Mouse (Mus musculus) cerebellum, adult 2 months (tissue): Measurements from ENCODE around the gene Mapkapk3. TPM values are rescaled to one million over a fixed set of nuclear protein-coding genes. Genes with fewer than 3 reads are reported as not detected.

Source experiments
- DNase-seq, 2 experiments: peaks; one replicate each; pipeline ENCODE4 v3.0.0; 2021
- H3K27ac ChIP-seq: fragments of 200-500 bp; 2 replicates; pipeline ENCODE4 v1.5.1; 2012; ENCODE audit warnings: low read length, control low read depth, inconsistent platforms; ENCODE audit not compliant: insufficient read depth
- H3K27me3 ChIP-seq: fragments of 200-500 bp; 2 replicates; pipeline ENCODE4 v1.6.1; 2012; ENCODE audit warnings: inconsistent platforms, mild to moderate bottlenecking, low read length, moderate library complexity; ENCODE audit not compliant: control insufficient read depth, insufficient read depth
- H3K4me1 ChIP-seq: fragments of 200-500 bp; 2 replicates; pipeline ENCODE4 v1.6.1; 2011; ENCODE audit warnings: low read length; ENCODE audit not compliant: control insufficient read depth, insufficient read depth
- H3K4me3 ChIP-seq: fragments of 200-500 bp; replicated peaks from 2 replicates; pipeline ENCODE3; 2011; ENCODE audit warnings: mild to moderate bottlenecking, low read depth, low read length, control low read depth; ENCODE audit not compliant: insufficient read depth
- CTCF ChIP-seq: fragments of 200-500 bp; IDR thresholded peaks from 2 replicates; pipeline ENCODE4 v1.5.1; 2011; ENCODE audit warnings: low read depth, mild to moderate bottlenecking, control low read depth, low read length, moderate library complexity, borderline replicate concordance; ENCODE audit not compliant: insufficient read depth
- POLR2A ChIP-seq: fragments of 200-500 bp; IDR thresholded peaks from 2 replicates; pipeline ENCODE4 v1.6.1; 2011; ENCODE audit warnings: low read length, control low read depth, borderline replicate concordance; ENCODE audit not compliant: insufficient read depth
- WGBS: fragments of 180-500 bp; shearing (Covaris S2); methylation state at CpG from one replicate; pipeline ENCODE4 v1.1.7; 2018; 5-methylcytosine and 5-hydroxymethylcytosine counted together
- polyA plus RNA-seq: library from polyadenylated mRNA; depleted of rRNA; stranded (reverse); fragments of >200 nt; gene quantifications from 2 replicates; pipeline ENCODE4 v1.2.3, GENCODE M21; 2012

Gene Mapkapk3
- polyA plus RNA-seq, 1 experiment, result 11.7 TPM

DNA sequence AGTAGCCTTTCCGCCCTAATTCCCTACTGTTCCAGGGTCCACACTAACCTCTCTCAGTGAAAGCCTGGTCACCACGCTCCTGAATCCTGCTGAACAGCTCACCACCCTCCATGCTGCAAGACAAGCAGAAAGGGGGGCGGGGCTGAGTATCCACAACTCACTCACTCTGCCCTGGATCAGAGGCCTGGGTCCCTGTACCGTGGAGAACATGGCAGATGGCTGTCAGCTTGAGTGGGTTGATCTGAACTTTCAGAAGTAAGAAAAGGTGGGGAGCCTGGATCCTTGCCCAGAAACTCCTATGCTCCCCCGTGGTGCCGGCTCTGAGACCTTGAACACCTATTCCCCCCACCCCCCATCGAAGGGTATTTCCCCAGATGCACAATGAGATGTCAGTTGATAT, 27.3 kb downstream of the Mapkapk3 start:
- 64% methylated on average over 7 of the region's 7 CpGs for WGBS
- H3K27ac ChIP-seq, result no peak overlapping the region

DNA sequence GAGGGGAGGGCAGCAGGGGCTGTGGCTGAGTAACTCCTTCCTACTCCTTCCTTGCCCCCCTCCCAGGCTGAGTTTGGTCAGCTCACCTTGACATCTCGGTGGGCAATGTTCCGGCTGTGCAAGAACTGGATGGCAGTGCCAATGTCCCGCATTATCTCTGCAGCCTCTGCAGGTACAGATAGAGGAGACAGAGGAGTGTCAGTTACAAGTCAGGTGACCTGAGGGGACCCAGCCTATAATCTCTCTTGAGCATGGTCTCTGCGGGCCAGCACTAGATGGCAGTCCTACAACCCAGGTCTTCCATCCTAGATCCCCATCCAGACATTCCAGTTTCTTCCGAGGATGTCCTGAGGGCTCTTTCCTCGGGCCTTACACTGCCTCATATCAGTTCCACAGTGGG, 27.9 kb downstream of the Mapkapk3 start:
- Histone ChIP-seq H3K4me1 (peaks cover 35% of the 10 kb centered on the region), H3K27ac (no peak overlapping the region), H3K27me3 (no peaks in the 10 kb centered on the region), H3K4me3 (no peak overlapping the region)
- TF ChIP-seq POLR2A, result no peak
- TF ChIP-seq CTCF, result no peak
- WGBS, result 77% methylated on average over 6 of the region's 6 CpGs
- DNase-seq, result no peak

More for the DNA sequence above, 27.3 kb downstream of the Mapkapk3 start:
- no peaks in the 10 kb centered on the region for H3K27me3 ChIP-seq
- H3K4me1 ChIP-seq, result peaks cover 35% of the 10 kb centered on the region
- H3K4me3 ChIP-seq, result no peak overlapping the region
- DNase-seq, result no peak
- TF ChIP-seq CTCF (no peak), POLR2A (no peak)

DNA sequence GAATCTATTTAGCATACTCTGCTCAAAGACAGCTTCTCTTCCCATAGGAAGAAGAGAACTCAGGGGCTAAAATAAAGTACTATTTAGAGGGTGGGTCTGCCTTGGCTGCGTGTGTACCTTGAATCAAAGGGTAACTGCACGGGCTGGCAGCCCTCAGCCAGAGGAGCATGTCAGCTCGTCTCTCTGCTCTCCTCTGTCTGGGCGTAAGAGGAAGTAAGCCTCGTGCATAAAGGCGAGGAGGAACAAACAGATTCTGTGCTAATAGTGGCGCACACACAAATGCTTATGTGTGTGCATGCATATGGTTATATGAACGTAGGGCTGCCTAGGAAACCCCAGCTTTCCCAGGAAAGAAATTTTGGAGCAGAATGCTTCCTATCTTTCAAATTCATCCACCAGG, 28.8 kb downstream of the Mapkapk3 start:
- TF ChIP-seq POLR2A, result no peak
- WGBS, result 45% methylated on average over 8 of the region's 8 CpGs
- no peaks in the 10 kb centered on the region for H3K27me3 ChIP-seq
- no peak for DNase-seq
- peak overlapping the region; percentile 17; the same call in 1 of the 2 replicates for H3K27ac ChIP-seq
- peaks cover 43% of the 10 kb centered on the region for H3K4me1 ChIP-seq
- H3K4me3 ChIP-seq, result no peak overlapping the region

DNA sequence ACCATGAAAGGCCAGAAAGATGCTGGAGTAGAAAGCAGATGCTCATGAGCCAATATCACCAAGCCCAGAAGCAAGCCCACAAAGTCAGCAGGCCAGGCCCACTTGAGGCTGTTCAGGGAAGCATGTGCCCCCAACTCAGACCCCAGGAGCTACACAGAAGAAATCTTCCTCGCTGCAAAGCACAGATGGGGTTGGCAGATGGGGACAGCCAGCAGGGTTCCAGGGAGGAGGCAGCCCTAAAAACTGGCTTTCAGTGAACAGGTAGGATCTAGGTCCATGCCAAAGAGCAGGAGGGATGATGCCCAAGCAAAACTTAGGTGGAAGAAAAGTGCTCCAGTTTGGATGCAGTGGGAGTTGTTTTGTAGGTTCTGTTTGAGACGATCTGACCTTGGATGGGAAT, 29.2 kb downstream of the Mapkapk3 start:
- peak; percentile 81 to 84 for DNase-seq
- peak overlapping the region; percentile 17 for H3K27ac ChIP-seq

DNA sequence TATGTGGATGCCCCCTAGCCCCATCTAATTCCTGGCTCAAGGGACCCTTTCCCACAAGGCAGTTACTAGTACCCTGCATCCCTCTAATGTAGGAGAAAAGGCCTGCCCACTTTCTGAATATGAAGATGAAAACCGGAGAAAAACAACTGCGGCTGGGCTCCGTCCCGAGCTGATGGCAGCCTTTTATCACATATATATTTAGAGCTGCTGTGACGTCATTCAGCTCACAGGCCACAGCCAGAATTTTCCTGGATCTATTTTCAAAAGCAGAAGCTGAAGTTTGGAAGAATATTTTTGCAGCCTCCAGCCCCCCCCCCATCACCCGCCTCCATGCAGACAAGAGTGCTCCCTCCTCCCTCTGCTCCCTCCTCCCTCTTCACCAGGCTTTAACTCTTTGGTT, 30.1 kb downstream of the Mapkapk3 start:
- H3K4me1 ChIP-seq, result peaks cover 55% of the 10 kb centered on the region
- WGBS, result 15% methylated on average over 6 of the region's 6 CpGs
- TF ChIP-seq POLR2A (no peak), CTCF (no peak)
- DNase-seq, result peak; percentile 66 to 77
- no peaks in the 10 kb centered on the region for H3K27me3 ChIP-seq
- no peak overlapping the region for H3K4me3 ChIP-seq
- H3K27ac ChIP-seq, result peak overlapping the region; percentile 54

More for the DNA sequence above, 29.2 kb downstream of the Mapkapk3 start:
- H3K27me3 ChIP-seq, result no peaks in the 10 kb centered on the region
- 10% methylated on average over 2 of the region's 2 CpGs for WGBS
- H3K4me3 ChIP-seq, result no peak overlapping the region
- TF ChIP-seq CTCF (no peak), POLR2A (no peak)
- H3K4me1 ChIP-seq, result peaks cover 47% of the 10 kb centered on the region

DNA sequence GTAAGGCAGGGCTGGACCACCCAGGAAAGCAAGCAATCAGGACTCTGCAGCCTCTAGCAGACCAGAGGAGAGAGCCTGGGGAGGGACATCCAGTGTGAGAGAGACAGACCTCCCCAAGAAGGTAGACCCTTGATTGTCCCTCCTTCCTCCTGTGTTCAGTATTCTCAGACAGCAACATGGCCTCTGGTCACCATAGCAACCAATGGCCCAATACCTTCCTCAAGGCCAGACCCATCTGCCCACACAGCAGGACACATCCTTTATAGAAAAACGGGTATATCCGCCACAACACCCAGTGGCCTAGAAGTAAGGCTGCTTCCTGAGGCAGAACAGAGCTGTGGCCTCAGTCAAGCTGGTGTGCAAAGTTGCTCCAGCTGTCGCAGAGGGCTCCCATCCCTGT, 34.1 kb downstream of the Mapkapk3 start:
- H3K4me3 ChIP-seq, result no peak overlapping the region
- H3K27me3 ChIP-seq, result no peaks in the 10 kb centered on the region
- DNase-seq, result peak; percentile 68 to 78
- TF ChIP-seq CTCF (no peak), POLR2A (no peak)
- WGBS, result 21% methylated on average over 3 of the region's 3 CpGs
- H3K4me1 ChIP-seq, result peaks cover 60% of the 10 kb centered on the region
- peak overlapping the region; percentile 65 for H3K27ac ChIP-seq

DNA sequence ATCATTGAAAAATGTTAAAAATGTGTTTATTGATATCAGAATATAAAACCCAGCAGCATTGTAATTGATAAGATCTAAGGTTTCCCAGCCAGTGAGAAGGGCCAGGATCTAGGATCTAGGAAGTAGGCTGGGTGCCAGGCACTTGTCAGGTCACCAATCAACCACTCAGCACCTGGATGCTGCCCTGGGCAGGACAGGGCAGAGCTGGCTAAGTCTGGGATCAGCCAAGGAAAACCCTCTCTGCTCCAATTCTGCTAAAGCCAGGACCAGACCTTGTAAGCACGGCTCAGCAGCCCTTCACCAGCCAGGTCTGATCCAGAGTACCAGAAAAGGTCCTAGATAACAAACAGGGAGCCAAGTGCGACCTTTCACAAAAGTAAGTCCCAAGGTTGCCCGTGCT, 34.8 kb downstream of the Mapkapk3 start:
- Histone ChIP-seq H3K27me3 (no peaks in the 10 kb centered on the region), H3K27ac (peak overlapping the region; percentile 65), H3K4me3 (no peak overlapping the region), H3K4me1 (peaks cover 53% of the 10 kb centered on the region)
- DNase-seq, result peak; percentile 51 to 59
- WGBS, result 45% methylated on average over 3 of the region's 3 CpGs
- TF ChIP-seq POLR2A, result no peak
- TF ChIP-seq CTCF, result no peak

DNA sequence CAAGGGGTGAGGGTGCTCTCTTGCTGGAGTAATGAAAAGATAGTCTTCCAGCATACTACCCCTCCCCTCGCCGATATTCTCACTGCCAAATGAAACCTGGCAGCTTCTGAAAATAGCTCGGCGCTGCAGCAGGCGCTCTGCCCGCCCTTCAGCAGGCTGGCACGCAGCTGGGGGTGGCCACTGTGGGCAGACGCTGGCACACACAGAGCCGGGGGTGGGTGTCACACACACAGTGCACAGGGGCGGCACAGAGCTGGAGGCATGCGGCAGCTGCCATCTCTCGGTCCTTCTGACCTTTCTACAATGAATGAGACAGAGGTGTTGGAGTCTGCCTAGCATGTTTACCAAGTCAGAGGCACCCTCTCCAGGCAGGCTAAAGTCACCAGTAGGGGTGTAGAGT, 35.2 kb downstream of the Mapkapk3 start:
- WGBS, result under 1% methylated on average over 12 of the region's 12 CpGs
- Histone ChIP-seq H3K27ac (peak overlapping the region; percentile 65), H3K4me3 (peak overlapping the region; percentile 21), H3K4me1 (peaks cover 51% of the 10 kb centered on the region), H3K27me3 (no peaks in the 10 kb centered on the region)
- peak; percentile 85 to 87 for DNase-seq
- TF ChIP-seq POLR2A, result no peak
- no peak for TF ChIP-seq CTCF
